Mouse (Mus musculus): ENCODE measurements at regions not wholly inside any gene's neighbourhood (a gene's known extent, or its start where the extent isn't known, plus 50 kb on each side); places are given as distances from the start of the nearest gene placed in this dataset.

DNA sequence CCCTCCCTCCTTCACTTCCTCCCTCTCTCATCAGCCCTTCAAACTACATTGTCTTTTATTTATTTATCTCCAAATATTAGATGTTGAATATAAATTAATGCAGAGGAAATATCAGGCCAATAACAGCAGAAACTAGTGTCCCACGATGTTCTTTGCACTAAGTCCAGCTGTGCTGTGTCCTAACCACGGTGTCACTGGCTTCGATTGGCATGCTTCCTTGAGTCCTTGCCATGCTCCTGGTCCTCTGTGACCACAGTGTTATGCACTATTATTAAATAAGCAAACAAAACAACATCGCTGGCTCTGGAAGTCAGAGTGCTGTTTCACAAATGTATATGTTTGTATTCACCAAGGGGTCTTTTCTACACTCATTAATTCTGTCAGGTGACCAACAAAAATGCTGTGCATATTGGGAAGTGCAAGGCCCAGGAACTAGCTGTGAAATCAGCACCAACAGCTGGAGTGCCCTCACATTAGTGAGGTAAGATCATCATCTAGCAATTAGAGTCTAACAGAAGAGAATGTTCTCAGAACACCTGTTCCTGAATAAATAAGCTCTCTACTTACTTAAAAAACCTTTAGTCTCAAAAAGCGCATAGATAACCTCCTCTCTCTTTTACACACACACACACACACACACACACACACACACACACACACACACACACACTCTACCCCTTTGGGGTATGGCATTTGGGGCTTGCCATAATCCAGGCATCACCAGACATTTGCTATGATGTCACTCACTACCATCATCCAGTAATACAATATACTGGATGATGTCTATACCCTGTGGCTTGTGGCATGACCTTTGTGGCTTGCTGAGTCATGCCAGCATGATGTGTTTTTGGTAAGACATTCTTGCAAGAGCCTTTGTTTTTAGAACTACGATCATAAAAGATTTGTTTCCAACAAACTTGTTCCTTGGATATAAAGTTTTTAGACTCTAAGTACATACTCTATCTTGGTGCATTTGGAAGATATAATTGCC lies 81.9 kb upstream of the Rgs2 start:
- no peak for DNase-seq (ENCODE audit: low spot score)

DNA sequence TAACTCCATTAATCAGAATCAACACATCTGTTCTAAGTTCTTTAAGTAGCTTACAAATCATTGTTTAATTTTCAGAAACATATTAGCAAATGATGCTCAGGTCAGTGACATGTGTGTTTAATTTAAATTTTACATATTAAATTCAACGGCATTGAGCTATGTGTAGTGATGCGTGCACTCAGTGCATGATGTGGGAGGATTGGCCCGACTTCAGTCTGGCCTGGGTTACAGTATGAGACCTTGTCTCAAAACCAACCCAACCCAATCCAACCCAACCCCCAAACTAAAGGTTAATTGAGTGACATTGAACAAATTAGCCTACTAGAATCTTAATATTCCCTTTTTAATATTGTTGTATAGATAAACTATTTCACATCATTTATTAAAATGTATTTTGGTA lies 75.0 kb upstream of the Rgs2 start:
- no peak for DNase-seq (ENCODE audit: low spot score)

DNA sequence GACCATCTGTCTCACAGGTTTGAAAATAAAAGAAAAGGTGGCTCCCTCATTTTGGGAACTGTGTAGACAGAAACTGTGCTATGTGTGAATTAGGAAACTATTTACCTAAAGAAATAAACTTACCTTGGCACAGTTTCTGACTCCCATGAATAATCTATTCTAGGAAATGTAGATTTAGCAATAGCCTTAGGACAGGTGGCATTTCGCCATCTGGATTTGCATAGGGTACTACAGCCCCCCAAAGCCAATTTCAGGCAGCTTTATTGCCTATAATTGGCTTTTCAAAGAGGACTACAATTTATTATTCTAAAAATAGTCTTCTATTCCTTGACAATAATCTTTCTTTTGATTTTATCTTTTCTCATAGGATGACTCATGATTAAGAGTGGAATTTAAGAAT lies 74.5 kb upstream of the Rgs2 start:
- DNase-seq (ENCODE audit: low spot score): no peak

DNA sequence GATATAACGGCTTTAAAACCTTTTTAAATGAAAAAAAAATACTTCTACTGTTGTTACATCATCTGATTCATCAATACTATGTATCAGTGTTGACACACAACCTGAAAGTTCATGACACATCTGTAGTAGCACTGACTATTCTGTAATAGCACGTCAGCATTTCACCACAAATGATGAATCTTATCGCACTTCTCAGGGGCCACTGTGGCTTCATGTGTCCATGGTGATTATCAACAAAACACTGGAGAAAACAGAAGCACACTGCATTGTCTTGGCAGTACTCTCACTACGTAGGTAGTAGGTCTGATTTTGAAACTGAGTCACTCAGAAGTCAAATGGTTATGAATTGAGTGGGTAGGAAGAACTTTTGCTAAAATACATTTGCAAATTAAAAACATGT lies 72.0 kb upstream of the Rgs2 start:
- peak; percentile 26 for DNase-seq (ENCODE audit: low spot score)

DNA sequence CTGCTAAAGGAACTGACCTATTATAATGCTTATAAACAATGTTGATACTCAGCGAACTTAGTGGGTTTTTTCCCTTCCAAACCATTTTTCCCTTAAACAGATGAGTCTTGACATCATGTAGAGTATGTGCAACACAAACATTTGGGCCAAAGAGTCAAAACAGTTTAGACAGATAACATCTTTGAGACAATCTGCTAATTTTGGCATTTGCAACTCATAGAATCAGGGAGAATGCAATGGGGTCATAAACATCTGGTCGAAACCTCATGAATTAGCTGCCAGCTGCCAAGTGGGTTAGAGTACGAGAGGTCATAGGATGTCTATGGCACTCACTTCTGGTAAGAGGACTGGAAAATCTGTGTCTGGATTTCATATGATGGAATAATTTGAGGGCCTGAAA lies 57.3 kb upstream of the Rgs2 start:
- no peak for DNase-seq (ENCODE audit: low spot score)

DNA sequence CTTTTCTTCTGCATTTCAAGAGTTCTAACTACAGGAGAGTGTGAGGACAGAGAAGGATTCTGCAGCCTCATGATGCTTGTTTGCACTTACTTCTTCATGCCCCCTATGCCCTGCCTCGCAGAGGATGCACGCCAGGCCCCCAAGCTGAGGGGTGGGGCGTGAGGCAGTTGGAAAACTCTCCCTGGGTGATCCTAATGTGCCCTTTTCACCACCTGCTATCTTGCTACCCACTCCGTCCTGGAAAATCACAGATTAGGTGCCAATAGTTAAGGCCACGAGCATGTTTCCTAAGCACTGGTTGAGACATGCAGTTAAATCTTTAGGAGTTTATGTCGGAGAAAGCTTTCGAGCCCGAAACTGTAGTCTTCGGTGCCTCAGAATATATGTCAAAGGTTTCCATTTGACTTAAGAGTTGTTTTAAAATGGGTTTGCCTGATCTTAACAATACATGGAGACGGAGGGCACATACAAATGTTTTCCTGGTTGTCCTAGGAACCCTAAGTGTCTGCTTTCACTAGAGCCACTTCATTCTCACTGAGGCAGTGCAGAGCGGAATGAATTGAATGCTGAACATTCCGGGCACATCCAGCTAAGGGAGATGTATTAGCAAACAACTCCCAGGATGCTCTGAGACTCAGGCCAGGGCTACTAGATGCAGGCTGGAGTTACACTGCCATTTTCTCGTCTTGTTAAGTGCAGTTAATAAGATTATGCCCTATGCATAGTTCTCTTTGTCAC lies 51.7 kb upstream of the Rgs2 start:
- DNase-seq (ENCODE audit: low spot score): peak; percentile 31

Measured in heart, adult 8-10 months (tissue).